Mouse (Mus musculus): ENCODE data around the gene Hist1h2bh.
A peak's percentile ranks its signal among the peaks of the same experiment; 100 is the strongest.

Hist1h2bh gene

DNA sequence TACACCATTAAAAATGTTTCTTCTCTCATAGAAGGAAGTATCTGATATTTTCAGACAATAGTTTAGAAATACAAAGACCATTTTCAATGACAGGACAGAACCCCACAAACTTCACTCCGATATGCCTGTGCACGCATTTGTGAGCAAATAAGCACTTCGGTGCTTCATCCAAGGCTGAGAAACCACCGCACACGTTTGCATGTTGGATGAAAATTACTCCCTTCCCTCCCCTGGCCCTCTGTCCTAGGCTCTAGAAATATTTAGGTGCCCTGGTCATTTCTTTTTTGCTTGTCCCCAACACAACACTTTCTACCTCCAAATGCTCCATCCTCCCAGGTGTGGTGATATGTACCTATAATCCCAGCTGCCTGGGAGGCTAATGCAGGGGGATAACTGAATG, 41.7 kb downstream of the Hist1h2bh start:
- DNase-seq: no peak

- DNase-seq: peak; percentile 84
Observed at GRCm38 (mm10) chr13:23500424-23501200, 42.6 kb downstream of the Hist1h2bh start.

GRCm38 (mm10) chr13:23499943-23500342, 43.2 kb downstream of the Hist1h2bh start:
- DNase-seq: no peak

GRCm38 (mm10) chr13:23498653-23499052, 44.5 kb downstream of the Hist1h2bh start:
- no peak for DNase-seq

DNA sequence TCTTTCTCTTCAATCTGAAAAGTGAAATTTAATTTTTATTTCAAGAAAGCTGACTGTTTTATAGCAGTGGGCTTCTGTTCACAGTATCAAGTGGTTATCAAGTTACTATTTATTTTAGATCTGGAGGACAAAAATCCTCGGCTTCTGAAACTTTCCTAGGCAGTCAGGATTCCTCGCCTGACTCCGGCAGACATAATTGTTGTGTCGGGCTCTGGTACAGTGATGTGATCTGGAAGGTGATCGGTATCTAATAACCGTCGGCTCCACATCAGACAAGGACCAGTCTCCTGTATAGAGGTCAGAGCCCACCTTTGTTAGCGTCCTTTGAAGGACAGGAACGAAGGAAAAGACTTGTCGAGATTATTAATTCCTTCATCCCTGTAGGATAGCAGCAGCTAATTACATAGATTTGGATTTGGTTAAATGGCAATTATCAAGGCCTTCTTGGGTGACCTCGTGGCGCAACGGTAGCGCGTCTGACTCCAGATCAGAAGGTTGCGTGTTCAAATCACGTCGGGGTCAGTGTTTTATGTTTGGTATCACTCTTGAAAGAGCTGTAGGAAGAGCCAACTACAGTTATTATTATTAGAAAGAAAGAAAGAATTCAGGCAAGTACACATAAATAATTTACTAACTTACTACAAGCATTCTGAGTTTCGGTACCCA, 45.4 kb downstream of the Hist1h2bh start:
- no peak for DNase-seq

DNA sequence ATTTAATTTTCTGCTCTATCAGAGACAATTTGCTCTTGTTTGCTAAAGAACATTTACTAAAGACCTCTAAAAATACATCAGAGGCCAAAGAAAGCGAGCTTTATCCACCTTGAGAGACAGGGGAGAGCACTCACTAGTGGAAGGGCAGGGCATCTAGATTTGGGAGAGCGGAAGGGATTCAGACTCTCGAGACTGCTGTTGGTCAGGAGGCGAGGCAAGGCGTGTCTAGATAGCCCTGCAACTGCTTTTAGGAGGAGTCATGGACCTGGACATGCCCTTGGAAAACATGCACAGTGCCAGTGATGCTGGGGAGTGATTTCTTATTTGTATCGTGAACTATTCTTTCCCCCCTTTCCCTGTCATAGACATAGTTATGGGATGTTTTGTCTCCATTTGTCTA, 47.7 kb downstream of the Hist1h2bh start:
- no peak for DNase-seq

DNA sequence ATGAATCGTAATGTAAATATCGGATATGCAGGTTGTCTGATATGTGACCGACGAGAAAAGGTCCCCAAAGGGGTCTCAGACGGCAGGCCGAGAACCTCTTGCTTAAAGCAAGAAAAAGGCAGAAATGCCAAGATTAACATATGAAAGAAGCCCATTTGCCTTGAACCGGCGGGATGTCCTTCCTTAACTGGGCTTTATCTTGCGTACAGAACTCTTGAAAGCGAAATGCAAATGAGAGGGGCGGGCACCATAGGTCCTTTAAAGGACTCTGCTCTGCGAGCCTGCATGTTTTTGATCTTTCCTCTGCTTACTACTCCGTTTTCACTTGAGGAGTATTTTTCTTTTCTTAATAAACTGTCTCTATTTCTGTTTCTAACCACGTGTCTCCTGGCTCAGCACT, 51.2 kb downstream of the Hist1h2bh start:
- no peak for DNase-seq

Measured in thymus, postnatal 25 days (tissue).